Mouse (Mus musculus) retina, embryonic 14.5 days (tissue): ENCODE data around the gene Usp20.

Experiments used
- DNase-seq: peaks from one replicate; pipeline ENCODE4 v3.0.0-alpha.2; 2015; ENCODE audit warnings: low spot score

The Usp20 gene

GRCm38 (mm10) chr2:30985111-30986020, 3.3 kb downstream of the Usp20 start:
- no peak for DNase-seq

GRCm38 (mm10) chr2:30990221-30990620, 8.1 kb downstream of the Usp20 start:
- DNase-seq: no peak

- DNase-seq: no peak
Measured at GRCm38 (mm10) chr2:30994853-30995252, 12.8 kb downstream of the Usp20 start.

GRCm38 (mm10) chr2:30995432-30995996, 13.4 kb downstream of the Usp20 start:
- no peak for DNase-seq

GRCm38 (mm10) chr2:30998443-30999260, 16.6 kb downstream of the Usp20 start:
- DNase-seq: no peak

GRCm38 (mm10) chr2:31002857-31003256, 20.8 kb downstream of the Usp20 start:
- DNase-seq: no peak

GRCm38 (mm10) chr2:31005453-31005852, 23.4 kb downstream of the Usp20 start:
- no peak for DNase-seq

- DNase-seq: no peak
Measured at GRCm38 (mm10) chr2:31006434-31006833, 24.4 kb downstream of the Usp20 start.

GRCm38 (mm10) chr2:31007208-31007607, 25.1 kb downstream of the Usp20 start:
- DNase-seq: no peak

GRCm38 (mm10) chr2:31013371-31014120, 31.5 kb downstream of the Usp20 start:
- no peak for DNase-seq

GRCm38 (mm10) chr2:31017625-31018317, 35.7 kb downstream of the Usp20 start:
- no peak for DNase-seq

- no peak for DNase-seq
Measured at GRCm38 (mm10) chr2:31018519-31018918, 36.4 kb downstream of the Usp20 start.

- no peak for DNase-seq
Measured at GRCm38 (mm10) chr2:31019011-31019410, 36.9 kb downstream of the Usp20 start.

- no peak for DNase-seq
Measured at GRCm38 (mm10) chr2:31020202-31020601, 38.1 kb downstream of the Usp20 start.

- no peak for DNase-seq
Measured at GRCm38 (mm10) chr2:31023940-31024339, 41.9 kb downstream of the Usp20 start.

- peak; percentile 85 for DNase-seq
Measured at GRCm38 (mm10) chr2:31024618-31025370, 42.7 kb downstream of the Usp20 start.

- no peak for DNase-seq
Measured at GRCm38 (mm10) chr2:31025458-31025857, 43.4 kb downstream of the Usp20 start.

GRCm38 (mm10) chr2:31026642-31027041, 44.6 kb downstream of the Usp20 start:
- no peak for DNase-seq

GRCm38 (mm10) chr2:31031972-31032371, 49.9 kb downstream of the Usp20 start:
- no peak for DNase-seq

GRCm38 (mm10) chr2:31036811-31037210, 54.7 kb downstream of the Usp20 start:
- DNase-seq: no peak

- DNase-seq: no peak
Measured at GRCm38 (mm10) chr2:31040043-31040442, 58.0 kb downstream of the Usp20 start.
